Mouse (Mus musculus) urinary bladder, adult 2 months (tissue): ENCODE measurements around the gene Slc37a3. TPM values are rescaled to one million over a fixed set of nuclear protein-coding genes. Genes with fewer than 3 reads are reported as not detected.
A peak's percentile ranks its signal among the peaks of the same experiment; 100 is the strongest.
"Not testable (repeated sequence)": the region's sequence is repeated elsewhere in the genome, so short reads cannot be mapped to it uniquely, and the experiment has no call there.

ENCODE experiments used
- DNase-seq: peaks from one replicate; pipeline ENCODE4 v3.0.0; 2022; ENCODE audit warnings: low spot score
- polyA plus RNA-seq: library from polyadenylated mRNA; depleted of rRNA; stranded (reverse); fragments of >200 nt; gene quantifications from 2 replicates; pipeline ENCODE4 v1.2.3, GENCODE M21; 2012; rRNA removed

Gene Slc37a3
- polyA plus RNA-seq = 28.9 and 30.4 TPM in 2 replicates

DNA sequence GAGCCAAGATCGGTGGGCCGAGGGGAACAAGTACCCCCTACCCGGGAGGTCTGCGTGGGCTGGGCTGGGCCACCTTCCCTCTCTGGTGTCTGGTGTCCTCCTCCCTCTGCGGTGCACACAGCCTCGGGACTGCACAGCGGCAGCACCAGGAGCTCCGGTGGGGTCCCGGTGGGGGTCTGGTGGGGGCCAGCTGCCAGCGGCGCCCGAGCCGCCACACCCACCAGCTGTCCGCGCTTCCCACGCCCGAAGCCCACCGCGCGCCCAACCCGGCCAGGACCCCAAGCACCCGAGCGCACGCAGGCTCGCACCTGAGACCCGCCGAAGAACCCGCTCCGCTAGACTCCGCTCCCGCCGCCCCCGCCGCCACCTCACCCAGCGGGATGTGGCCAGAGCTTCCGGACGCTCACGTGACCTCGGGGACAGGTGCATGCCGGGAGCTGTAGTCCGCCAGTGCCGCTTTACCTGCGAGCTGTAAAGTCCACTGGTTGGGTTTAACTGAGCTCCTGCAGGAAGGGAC is at the start of gene Slc37a3:
Slc37a3 (minus strand) TSS at position 365 of the 517 bp plus-strand sequence.
- DNase-seq = peak; percentile 74

GRCm38 (mm10) chr6:39426725-39427124 is 49.2 kb upstream of the Slc37a3 start:
- no peak for DNase-seq

DNA sequence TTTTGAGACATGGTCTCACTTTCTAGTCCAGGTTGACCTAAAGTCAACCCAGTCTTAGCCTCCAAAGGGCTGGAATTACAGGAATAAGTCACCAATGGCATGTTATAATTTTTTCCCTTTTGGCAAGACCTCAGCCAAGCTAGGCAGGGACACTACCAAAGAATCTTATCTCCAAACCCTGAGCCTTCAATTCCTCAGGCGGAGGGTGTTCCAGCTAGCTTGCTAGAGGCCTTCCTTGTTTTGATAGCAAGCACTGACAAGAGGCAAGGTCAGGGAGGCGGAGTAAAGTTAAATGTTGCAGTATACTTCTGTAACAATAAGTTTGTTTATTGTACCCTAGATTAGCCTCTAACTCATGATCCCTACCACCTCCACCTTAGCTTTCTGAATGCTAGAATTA is 47.7 kb upstream of the Slc37a3 start:
- DNase-seq = no peak

DNA sequence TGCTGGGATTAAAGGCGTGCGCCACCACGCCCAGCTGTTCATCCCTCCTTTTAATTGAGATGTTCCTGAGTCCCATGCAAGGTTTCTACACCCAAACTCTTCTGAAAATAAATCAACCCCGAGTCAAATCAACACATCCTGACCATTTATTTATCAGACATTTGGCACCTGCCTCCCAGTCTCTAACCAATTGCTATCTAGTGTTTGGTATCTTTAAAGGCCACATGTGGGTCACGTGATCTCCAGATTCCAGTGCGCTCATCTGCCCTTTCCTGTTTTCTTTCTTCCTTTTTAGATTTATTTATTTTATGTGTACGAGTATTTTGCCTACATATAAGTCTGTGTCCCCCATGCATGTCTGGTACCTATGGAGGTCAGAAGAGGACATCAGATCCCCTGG is 46.2 kb upstream of the Slc37a3 start:
- DNase-seq = no peak

- DNase-seq = no peak
Measured at GRCm38 (mm10) chr6:39423130-39423551, 45.7 kb upstream of the Slc37a3 start.

DNA sequence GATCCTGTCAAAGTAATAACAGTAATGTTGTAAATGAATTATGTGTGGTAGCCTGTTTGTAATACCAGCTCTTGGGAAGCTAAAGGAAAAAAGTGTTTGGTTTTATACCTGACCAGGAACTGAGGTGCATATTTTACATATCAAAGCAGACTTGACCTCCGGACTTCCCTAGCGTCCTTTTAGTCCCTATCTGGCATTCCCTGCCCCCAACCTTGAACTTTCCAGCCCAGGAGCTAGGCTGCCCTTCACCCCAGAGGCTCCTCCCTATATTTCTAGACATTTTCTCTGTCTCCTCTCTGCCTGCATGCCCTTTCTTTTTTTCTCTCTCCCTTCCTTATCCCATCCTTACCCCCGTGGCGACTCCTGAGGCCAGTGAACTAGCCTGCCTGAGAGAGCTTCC is 43.4 kb upstream of the Slc37a3 start:
- no peak for DNase-seq

DNA sequence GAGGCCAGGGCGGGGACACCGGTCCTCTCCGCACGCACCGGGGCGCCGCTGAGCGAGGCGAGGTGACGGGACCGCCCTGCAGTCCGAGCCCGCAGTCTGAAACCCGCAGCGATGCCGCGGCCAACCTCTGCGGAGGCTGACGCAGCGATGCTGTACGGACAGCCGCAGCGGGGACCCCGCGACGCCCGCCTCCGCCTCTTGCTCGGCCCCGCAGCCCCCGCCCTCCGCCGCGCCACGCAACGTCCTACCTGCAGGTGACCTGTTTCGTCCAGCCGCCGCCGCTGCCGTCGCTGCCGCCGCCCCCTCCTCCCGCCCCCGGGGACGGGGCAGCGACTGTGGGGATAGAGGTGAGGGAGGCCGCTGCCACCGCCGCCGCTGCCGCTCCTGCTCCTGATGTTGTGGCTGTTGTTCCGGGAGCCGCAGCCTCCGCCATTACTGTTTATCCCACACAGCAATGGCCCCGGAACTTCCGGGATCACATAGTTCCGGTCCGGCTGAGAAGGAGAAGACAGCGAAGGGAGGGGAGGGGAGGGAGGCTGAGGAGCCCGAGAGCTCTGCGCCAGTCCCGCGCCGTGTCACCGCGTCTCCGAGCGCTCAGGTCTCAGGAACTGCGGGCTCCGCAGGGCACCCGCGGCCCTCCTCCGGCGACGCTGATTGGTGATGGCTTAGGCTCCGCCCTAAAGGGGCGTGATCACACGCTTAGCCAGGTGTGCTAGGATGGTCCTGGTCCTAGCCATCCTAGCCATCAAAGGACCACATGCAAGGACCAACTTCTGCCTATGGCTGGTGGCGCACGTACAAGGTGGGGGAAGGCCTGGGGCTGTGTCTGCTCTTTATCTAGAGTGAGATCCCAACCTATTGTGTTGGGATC is 42.6 kb upstream of the Slc37a3 start, which contains the start of gene Mkrn1:
Mkrn1 (minus strand) TSS at position 612 of the 871 bp plus-strand sequence.
- DNase-seq = peak; percentile 73

DNA sequence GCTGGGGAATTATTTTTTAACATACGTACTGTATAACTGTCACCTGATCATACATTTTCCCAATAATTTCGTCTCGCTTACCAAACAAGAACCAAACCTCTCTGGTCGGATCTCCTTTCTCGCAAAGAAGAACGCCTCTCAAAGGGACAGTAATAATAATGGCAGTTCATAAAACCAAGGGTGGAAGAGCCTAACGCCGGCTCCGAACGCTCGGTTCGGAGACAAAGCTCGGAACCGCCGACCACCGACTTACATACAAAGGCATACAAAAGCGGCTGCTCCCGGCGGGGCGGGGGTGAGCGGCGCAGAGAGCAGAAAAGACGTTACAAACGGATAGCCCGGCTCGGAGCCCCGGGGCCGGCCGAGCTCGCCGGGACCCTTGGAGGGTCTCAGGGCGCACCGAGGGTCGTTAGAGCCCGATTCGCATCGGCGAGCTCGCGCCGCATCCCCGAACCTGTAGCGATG is 41.9 kb upstream of the Slc37a3 start:
- DNase-seq = no peak

DNA sequence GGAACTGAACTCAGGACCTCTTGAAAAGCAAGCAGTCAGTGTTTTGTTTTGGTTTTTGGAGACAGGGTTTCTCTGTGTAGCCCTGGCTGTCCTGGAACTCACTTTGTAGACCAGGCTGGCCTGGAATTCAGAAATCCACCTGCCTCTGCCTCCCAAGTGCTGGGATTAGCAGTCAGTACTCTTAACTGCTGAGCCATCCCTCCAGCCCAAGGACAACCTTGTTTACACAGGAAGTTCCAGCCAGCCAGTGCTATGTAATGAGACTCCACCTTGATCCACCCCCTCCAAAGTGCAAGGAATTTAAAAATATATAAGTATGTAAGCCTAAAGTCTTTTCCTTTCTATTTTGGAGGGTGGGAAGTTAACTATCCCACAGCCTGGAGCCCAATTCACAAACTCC is 39.2 kb upstream of the Slc37a3 start:
- not testable (repeated sequence) for DNase-seq

DNA sequence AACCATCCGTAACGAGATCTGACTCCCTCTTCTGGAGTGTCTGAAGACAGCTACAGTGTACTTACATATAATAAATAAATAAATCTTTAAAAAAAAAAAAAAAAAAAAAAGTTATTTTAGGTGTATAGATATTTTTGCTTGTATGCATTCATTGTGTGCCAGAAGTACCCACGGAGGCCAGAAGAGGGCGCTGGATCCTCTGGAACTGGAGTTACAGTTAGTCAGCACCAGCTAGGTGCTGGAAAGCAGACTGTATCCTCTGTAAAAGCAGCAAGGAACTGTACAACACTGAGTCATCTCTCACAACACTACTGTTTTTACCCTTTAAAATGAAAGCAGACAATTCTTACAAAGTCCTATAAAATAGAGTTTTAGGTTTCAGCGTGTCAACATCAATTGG is 38.3 kb upstream of the Slc37a3 start:
- DNase-seq = no peak

- no peak for DNase-seq
Measured at GRCm38 (mm10) chr6:39414106-39414505, 36.6 kb upstream of the Slc37a3 start.

- DNase-seq = no peak
Measured at GRCm38 (mm10) chr6:39406480-39406879, 29.0 kb upstream of the Slc37a3 start.

DNA sequence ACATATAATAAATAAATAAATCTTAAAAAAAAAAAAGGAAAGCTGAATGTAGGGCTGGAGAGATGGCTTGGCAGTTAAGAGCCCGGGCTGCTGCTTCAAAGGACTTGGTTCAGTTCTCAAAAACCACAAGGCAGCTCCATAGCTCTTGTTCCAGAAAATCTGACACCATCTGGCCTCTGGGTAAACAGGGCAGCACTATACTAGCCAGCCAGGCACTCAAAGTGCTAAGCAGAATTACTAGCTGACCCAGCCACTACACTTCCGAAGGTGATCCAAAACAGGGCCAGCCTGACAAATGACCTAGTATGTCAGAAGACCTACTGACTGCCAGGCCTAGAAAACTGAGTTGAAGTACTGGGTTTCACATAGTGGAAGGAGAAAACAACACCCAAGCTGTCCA is 25.7 kb upstream of the Slc37a3 start:
- no peak for DNase-seq

DNA sequence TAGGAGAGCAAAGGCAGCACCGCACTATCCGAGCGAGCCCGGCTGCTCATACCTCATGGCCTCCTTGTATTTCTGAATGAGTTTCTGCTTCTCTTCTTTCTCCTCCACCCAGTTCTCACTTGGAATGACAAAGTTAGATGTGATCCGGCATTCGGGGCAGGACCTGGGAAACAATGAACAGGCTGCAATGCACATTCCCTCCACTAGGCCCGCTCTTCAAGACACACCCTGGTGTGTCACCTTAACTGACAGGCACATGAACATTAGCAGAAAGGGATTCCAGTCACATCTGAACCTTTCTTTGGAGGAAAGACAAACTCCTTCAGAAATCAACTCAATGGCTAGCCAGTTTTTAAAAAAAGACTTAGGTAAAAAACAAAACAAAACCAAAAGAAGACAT is 22.9 kb upstream of the Slc37a3 start:
- no peak for DNase-seq

DNA sequence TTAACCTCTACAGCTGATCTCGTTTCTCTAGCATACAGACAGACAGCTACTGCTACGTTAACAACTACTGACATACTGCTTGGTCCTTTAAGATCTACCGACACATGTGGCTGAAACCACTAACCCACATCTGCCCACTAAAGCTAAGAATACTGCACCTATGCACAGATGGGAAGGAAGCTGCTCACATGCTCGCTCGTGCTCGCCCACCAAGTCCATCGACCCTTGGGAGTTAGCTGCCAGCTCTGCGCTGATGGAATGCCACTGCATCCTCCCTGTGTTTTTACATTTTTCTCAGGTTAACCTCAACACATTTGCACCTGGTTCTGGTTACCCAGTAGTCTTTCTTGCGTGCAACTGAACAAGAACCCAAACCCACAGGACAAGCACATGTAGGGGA is 20.9 kb upstream of the Slc37a3 start:
- DNase-seq = no peak

- no peak for DNase-seq
Measured at GRCm38 (mm10) chr6:39397046-39397445, 19.6 kb upstream of the Slc37a3 start.

- DNase-seq = no peak
Measured at GRCm38 (mm10) chr6:39395916-39396315, 18.4 kb upstream of the Slc37a3 start.

GRCm38 (mm10) chr6:39395471-39395870 is 18.0 kb upstream of the Slc37a3 start:
- no peak for DNase-seq

GRCm38 (mm10) chr6:39389988-39390387 is 12.5 kb upstream of the Slc37a3 start:
- no peak for DNase-seq

- DNase-seq = peak; percentile 38
Measured at GRCm38 (mm10) chr6:39381125-39381880, 3.8 kb upstream of the Slc37a3 start, which contains the start of gene Rab19. Gene Rab19 (plus strand): TSS chr6:39381175.

GRCm38 (mm10) chr6:39380276-39380675 is 2.8 kb upstream of the Slc37a3 start:
- no peak for DNase-seq

GRCm38 (mm10) chr6:39379749-39380148 is 2.3 kb upstream of the Slc37a3 start:
- DNase-seq = no peak
